10 mouse cellular contexts compared by ENCODE assay signal in genomic region chr7:128372331-128372730, GRCm38 (mm10). TPM values are rescaled to one million over a fixed set of nuclear protein-coding genes. Genes with fewer than 3 reads are reported as not detected.
DNase-seq lines count a peak whose midpoint lies in the region; ATAC-seq and TF ChIP-seq lines count a peak whose summit lies in the region.
"Had no signal": no experiment of that assay in that cellular context is flagged by ENCODE, and none has a peak within 500 bp of the region (broad histone marks: within the 10 kb centered on the region; RNA-seq: fewer than 3 reads in every experiment).

No protein-coding gene starts in this region.

- no peak overlapping the region for H3K4me2 ChIP-seq in liver, embryonic 13.5 days
- H3K4me2 ChIP-seq: heart, embryonic 15.5 days had no signal

- no peak overlapping the region for H3K9ac ChIP-seq in liver, embryonic 13.5 days
- H3K9ac ChIP-seq: heart, embryonic 15.5 days had no signal

- no peak overlapping the region for H3K4me3 ChIP-seq in G1E (ENCODE audit: low read depth, low read length)
- H3K4me3 ChIP-seq in liver, embryonic 13.5 days (replicated peaks) = no peak overlapping the region
- H3K4me3 ChIP-seq: heart, embryonic 15.5 days had no signal

- no peaks in the 10 kb centered on the region for H3K27me3 ChIP-seq in G1E (ENCODE audit: insufficient read depth, low read length)
- no peaks in the 10 kb centered on the region for H3K27me3 ChIP-seq in liver, embryonic 13.5 days
- H3K27me3 ChIP-seq: heart, embryonic 15.5 days had no signal

- 40% methylated on average over 3 of the region's 3 CpGs for WGBS in liver, embryonic 13.5 days (ENCODE audit: insufficient replicate concordance)

- H3K36me3 ChIP-seq in G1E (replicated peaks) = peaks cover 93% of the 10 kb centered on the region
- H3K36me3 ChIP-seq in liver, embryonic 13.5 days = peaks cover 27% of the 10 kb centered on the region
- H3K36me3 ChIP-seq: heart, embryonic 15.5 days had no signal

- H3K4me1 ChIP-seq in G1E (ENCODE audit: insufficient read depth, low read depth, low read length) = peaks cover 23% of the 10 kb centered on the region
- no peaks in the 10 kb centered on the region; the same call in 1 of the 2 replicates for H3K4me1 ChIP-seq in liver, embryonic 13.5 days (replicated peaks)
- H3K4me1 ChIP-seq: heart, embryonic 15.5 days had no signal

- TF ChIP-seq CTCF in G1E (IDR thresholded peaks at IDR 0.05; ENCODE audit: low read depth, low read length) = peak; percentile 51

- ATAC-seq in G1E (ENCODE audit: extremely low read depth, insufficient number of reproducible peaks, low FRiP score, poor library complexity, severe bottlenecking) = no peak
- ATAC-seq in liver, embryonic 13.5 days (ENCODE audit: low read depth) = no peak
- no peak for ATAC-seq in erythroid progenitor cell, adult 5-6 weeks (replicated peaks; ENCODE audit: low FRiP score, poor library complexity, severe bottlenecking)
- ATAC-seq in erythroblast, adult 5-6 weeks (replicated peaks; ENCODE audit: low FRiP score, poor library complexity, severe bottlenecking) = no peak

- DNase-seq in heart, postnatal 4 days = peak; percentile 47
- DNase-seq in heart, adult 8-10 months (ENCODE audit: low spot score) = no peak
- DNase-seq in 416B (ENCODE audit: low read depth) (peak; percentile 60), G1E (ENCODE audit: low spot score) (no peak)
- DNase-seq in liver, embryonic 13.5 days = peak; percentile 31
- DNase-seq in frontal cortex, adult 2 months (ENCODE audit: extremely low spot score in 1 of 2, low spot score in 1 of 2) = no peak

- H3K27ac ChIP-seq in liver, embryonic 13.5 days = no peak overlapping the region
- H3K27ac ChIP-seq: heart, embryonic 15.5 days; macrophage had no signal

- H3K9me3 ChIP-seq in G1E (replicated peaks) = peaks cover 7% of the 10 kb centered on the region
- H3K9me3 ChIP-seq in liver, embryonic 13.5 days (replicated peaks) = no peaks in the 10 kb centered on the region
- H3K9me3 ChIP-seq: heart, embryonic 15.5 days had no signal

RNA-seq across cellular contexts. Expression of gene Rgs10, which starts 46.2 kb away (rescaled TPM):
- 1 to 10 TPM; 8.4 to 9.5 TPM for total RNA-seq in heart, postnatal 4 days (2021)
- total RNA-seq in heart, adult 8-10 months (2022) = 10 to 100 TPM in 1 of 4 experiments, 1 to 10 TPM in 3; 6.9 to 11.3 (median 9.2) TPM
- 156 and 172 TPM in 2 replicates for total RNA-seq in G1E (2014; fragmentation: Nextera tagmentation)
- 121 and 126 TPM in 2 replicates for total RNA-seq in G1E (2017)
- polyA plus RNA-seq in G1E (2012) = 133 and 183 TPM in 2 replicates
- polyA plus RNA-seq in liver, embryonic 13.5 days (2015; fragmentation: Nextera tagmentation; extraction: Ambion mirVana) = 48.5 and 54.6 TPM in 2 replicates
- 64.0 and 67.7 TPM in 2 replicates for polyA plus RNA-seq in frontal cortex, adult 2 months (2012; rRNA removed)
- 43.2 and 50.1 TPM in 2 replicates for total RNA-seq in erythroid progenitor cell, adult 5-6 weeks (2015; ENCODE audit: low replicate concordance)
- total RNA-seq in erythroid progenitor cell, adult 5-6 weeks (2017; ENCODE audit: low replicate concordance) = 37.1 and 46.5 TPM in 2 replicates
- total RNA-seq in erythroblast, adult 5-6 weeks (2015; ENCODE audit: low replicate concordance) = 21.9 and 24.5 TPM in 2 replicates
- total RNA-seq in erythroblast, adult 5-6 weeks (2017; ENCODE audit: low replicate concordance) = 22.7 and 44.9 TPM in 2 replicates

Comparison
In these comparisons a context has a peak if more than half of its experiments do, and no peak if none do; other contexts are left out.
1. DNase-seq: peak in heart, postnatal 4 days (single experiment), 416B (single experiment) and liver, embryonic 13.5 days (single experiment); none in heart, adult 8-10 months (single experiment), G1E (single experiment) and frontal cortex, adult 2 months (0 of 2).